Mouse (Mus musculus) stomach, embryonic 14.5 days (tissue): ENCODE results near the gene Slc2a10. TPM values are rescaled to one million over a fixed set of nuclear protein-coding genes. Genes with fewer than 3 reads are reported as not detected.
A peak's percentile ranks its signal among the peaks of the same experiment; 100 is the strongest.
"Not testable (repeated sequence)": the region's sequence is repeated elsewhere in the genome, so short reads cannot be mapped to it uniquely, and the experiment has no call there.

ENCODE experiments used
- ATAC-seq: fragments of 200-750 bp; cut with Nextera tagmentation; 2 replicates; pipeline ENCODE4 v1.8.0; 2017; ENCODE audit warnings: low read depth, moderate TSS enrichment; ENCODE audit not compliant: insufficient number of reproducible peaks, insufficient read depth, low FRiP score
- H3K27ac ChIP-seq: fragments of 300-500 bp; sonication (generic); 2 replicates; pipeline ENCODE4 v1.5.1; 2014; ENCODE audit warnings: mild to moderate bottlenecking, low read length, moderate library complexity, mixed read lengths
- H3K27me3 ChIP-seq: fragments of 300-500 bp; sonication (generic); 2 replicates; pipeline ENCODE4 v1.6.1; 2014; ENCODE audit warnings: low read length, control low read depth, mixed read lengths; ENCODE audit not compliant: control insufficient read depth, insufficient read depth
- H3K36me3 ChIP-seq: fragments of 300-500 bp; sonication (generic); 2 replicates; pipeline ENCODE4 v1.6.1; 2014; ENCODE audit warnings: mild to moderate bottlenecking, control low read depth, low read length, moderate library complexity, mixed read lengths; ENCODE audit not compliant: control insufficient read depth, insufficient read depth
- H3K4me1 ChIP-seq: fragments of 300-500 bp; sonication (generic); 2 replicates; pipeline ENCODE4 v1.6.1; 2014; ENCODE audit warnings: low read length, control low read depth, mixed read lengths; ENCODE audit not compliant: control insufficient read depth, insufficient read depth
- H3K4me2 ChIP-seq: fragments of 300-500 bp; sonication (generic); replicated peaks from 2 replicates; pipeline ENCODE4 v1.6.1; 2014; ENCODE audit warnings: low read depth, low read length, control low read depth
- H3K4me3 ChIP-seq: fragments of 300-500 bp; sonication (generic); 2 replicates; pipeline ENCODE4 v1.5.1; 2014; ENCODE audit warnings: low read depth, low read length, control low read depth
- H3K9ac ChIP-seq: fragments of 300-500 bp; sonication (generic); replicated peaks from 2 replicates; pipeline ENCODE4 v1.6.1; 2014; ENCODE audit warnings: low read depth, mild to moderate bottlenecking, control low read depth, low read length, moderate library complexity, mixed read lengths
- H3K9me3 ChIP-seq: fragments of 300-500 bp; sonication (generic); 2 replicates; pipeline ENCODE4 v1.6.1; 2016; ENCODE audit warnings: low read depth, low read length, control low read depth; ENCODE audit not compliant: control insufficient read depth
- WGBS: fragments of 180-500 bp; shearing (Covaris S2); extraction: QIAGEN DNeasy Blood & Tissue Kit; methylation state at CpG from one replicate; pipeline ENCODE4 v1.1.7; 2014; 5-methylcytosine and 5-hydroxymethylcytosine counted together
- polyA plus RNA-seq: library from polyadenylated mRNA; unstranded; fragments of >200 nt; fragmentation: Nextera tagmentation; extraction: Ambion mirVana; gene quantifications from 2 replicates; pipeline ENCODE4 v1.2.1, GENCODE M21; 2014

Slc2a10 gene
- polyA plus RNA-seq, 1 experiment from 2014 or later = 7.3 TPM

- no peak for ATAC-seq
- H3K9me3 ChIP-seq = no peaks in the 10 kb centered on the region
- peak overlapping the region; percentile 92 for H3K4me2 ChIP-seq
- H3K27me3 ChIP-seq = no peaks in the 10 kb centered on the region
- peaks cover 7% of the 10 kb centered on the region; the same call in 1 of the 2 replicates for H3K4me1 ChIP-seq
- peak overlapping the region; percentile 84; the same call in 1 of the 2 replicates for H3K9ac ChIP-seq
- H3K4me3 ChIP-seq = peak overlapping the region; percentile 70
- WGBS = 23% methylated on average over 17 of the region's 17 CpGs
- H3K36me3 ChIP-seq = peaks cover 21% of the 10 kb centered on the region; the same call in 1 of the 2 replicates
- H3K27ac ChIP-seq = no peak overlapping the region; the same call in 1 of the 2 replicates
These were observed 9.9 kb upstream of the Slc2a10 start for GRCm38 (mm10) chr2:165493587-165494210.

- no peak overlapping the region for H3K9ac ChIP-seq
- no peak overlapping the region for H3K4me2 ChIP-seq
- H3K36me3 ChIP-seq = peaks cover 13% of the 10 kb centered on the region; the same call in 1 of the 2 replicates
- H3K4me1 ChIP-seq = peaks cover 7% of the 10 kb centered on the region; the same call in 1 of the 2 replicates
- ATAC-seq = no peak
- no peaks in the 10 kb centered on the region for H3K27me3 ChIP-seq
- no peak overlapping the region for H3K27ac ChIP-seq
- H3K4me3 ChIP-seq = no peak overlapping the region
- H3K9me3 ChIP-seq = no peaks in the 10 kb centered on the region
- 38% methylated on average over 2 of the region's 2 CpGs for WGBS
These were observed 9.1 kb upstream of the Slc2a10 start for GRCm38 (mm10) chr2:165494495-165494894.

GRCm38 (mm10) chr2:165496251-165496650 is 7.3 kb upstream of the Slc2a10 start:
- H3K9me3 ChIP-seq = no peaks in the 10 kb centered on the region
- no peaks in the 10 kb centered on the region for H3K36me3 ChIP-seq
- no peak overlapping the region for H3K4me2 ChIP-seq
- H3K9ac ChIP-seq = no peak overlapping the region
- peaks cover 7% of the 10 kb centered on the region; the same call in 1 of the 2 replicates for H3K4me1 ChIP-seq
- no peak for ATAC-seq
- no peaks in the 10 kb centered on the region for H3K27me3 ChIP-seq
- no peak overlapping the region for H3K27ac ChIP-seq
- no peak overlapping the region for H3K4me3 ChIP-seq

DNA sequence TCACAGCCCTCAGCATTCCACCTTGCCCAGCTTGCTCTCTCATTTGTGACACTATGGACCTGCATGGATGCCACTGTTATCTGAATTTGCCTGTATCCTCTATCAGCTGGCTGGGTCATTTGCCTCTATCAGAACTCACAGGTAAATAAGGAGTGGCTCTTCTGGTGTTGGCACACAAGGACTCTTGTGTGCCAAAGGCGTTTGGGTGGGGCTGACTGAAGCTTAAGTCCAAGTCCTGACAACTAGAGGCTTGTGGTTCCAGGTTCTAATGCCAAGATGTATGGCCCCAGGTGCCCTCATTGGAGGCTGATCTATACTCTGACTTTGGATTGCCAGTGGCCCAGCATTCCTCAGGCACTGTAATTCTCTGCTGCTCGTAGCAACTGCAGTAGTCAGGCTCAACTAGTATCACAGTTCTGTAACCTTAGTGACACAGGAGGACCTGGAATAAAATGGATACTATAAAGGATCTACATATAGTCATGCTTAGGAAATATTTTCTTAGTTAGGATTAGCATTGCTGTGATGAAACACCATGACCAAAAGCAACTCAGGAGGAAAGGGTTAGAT is 5.8 kb upstream of the Slc2a10 start:
- no peaks in the 10 kb centered on the region for H3K27me3 ChIP-seq
- ATAC-seq = no peak
- WGBS = 60% methylated on average over 2 of the region's 2 CpGs

DNA sequence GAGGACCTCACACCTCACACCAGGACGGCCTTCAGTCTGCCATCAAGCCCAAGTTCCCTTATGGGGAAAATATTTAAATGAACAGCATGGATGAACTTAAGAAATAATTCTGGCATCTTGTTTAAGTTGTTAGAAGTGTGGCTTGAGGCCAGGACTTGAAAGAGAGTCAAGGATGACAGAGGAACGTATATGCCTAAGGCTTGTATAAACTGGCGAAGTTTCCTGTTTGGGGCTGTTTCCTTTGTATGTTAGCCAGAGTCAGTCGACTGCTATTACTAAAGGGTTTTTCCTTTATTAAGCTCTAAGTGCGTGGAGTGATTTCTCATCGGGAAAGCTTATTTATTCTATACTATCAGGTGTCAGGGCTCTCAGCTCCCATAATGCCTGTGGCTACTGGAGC is 4.8 kb upstream of the Slc2a10 start:
- no peak for ATAC-seq
- H3K4me3 ChIP-seq = no peak overlapping the region
- H3K4me1 ChIP-seq = 0 out of 2 replicates have a peak, but pooled peaks cover 9% of the 10 kb centered on the region
- H3K9ac ChIP-seq = no peak overlapping the region
- H3K27ac ChIP-seq = no peak overlapping the region
- H3K36me3 ChIP-seq = no peaks in the 10 kb centered on the region
- H3K27me3 ChIP-seq = no peaks in the 10 kb centered on the region
- whole genome bisulfite sequencing = 42% methylated on average over 6 of the region's 6 CpGs
- H3K4me2 ChIP-seq = no peak overlapping the region
- no peaks in the 10 kb centered on the region for H3K9me3 ChIP-seq

More for the DNA sequence above, 5.8 kb upstream of the Slc2a10 start:
- no peak overlapping the region for H3K4me2 ChIP-seq
- H3K4me1 ChIP-seq = 0 out of 2 replicates have a peak, but pooled peaks cover 5% of the 10 kb centered on the region
- no peak overlapping the region for H3K27ac ChIP-seq
- no peaks in the 10 kb centered on the region for H3K9me3 ChIP-seq
- no peaks in the 10 kb centered on the region for H3K36me3 ChIP-seq
- no peak overlapping the region for H3K9ac ChIP-seq
- H3K4me3 ChIP-seq = no peak overlapping the region

- Histone ChIP-seq H3K36me3 (no peaks in the 10 kb centered on the region), H3K9me3 (no peaks in the 10 kb centered on the region), H3K4me1 (peaks cover 14% of the 10 kb centered on the region; the same call in 1 of the 2 replicates), H3K4me2 (no peak overlapping the region), H3K9ac (no peak overlapping the region), H3K27ac (no peak overlapping the region), H3K27me3 (no peaks in the 10 kb centered on the region), H3K4me3 (no peak overlapping the region)
- 60% methylated on average over 9 of the region's 9 CpGs for WGBS
- ATAC-seq = no peak
These were observed 6.1 kb downstream of the Slc2a10 start for GRCm38 (mm10) chr2:165509686-165510085.

DNA sequence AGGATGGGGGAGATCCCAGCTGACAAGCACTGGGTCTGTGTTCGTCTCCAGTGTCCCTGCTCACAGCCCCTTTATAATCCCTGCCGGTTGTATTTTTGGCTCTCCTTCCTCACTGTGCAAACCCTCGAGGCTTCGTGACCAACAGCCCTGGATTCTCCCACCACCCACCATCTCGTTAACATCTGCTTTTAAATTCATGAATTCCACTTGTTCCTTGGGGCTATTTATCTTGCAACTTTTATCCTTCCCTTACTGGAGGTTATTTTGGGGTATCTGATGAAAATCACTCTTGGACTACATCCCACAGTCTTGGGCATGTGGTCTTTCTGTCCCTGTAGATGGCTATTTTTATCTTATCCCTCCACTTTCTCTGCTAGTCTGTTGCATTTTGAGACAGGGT is 6.9 kb downstream of the Slc2a10 start:
- Histone ChIP-seq H3K4me2 (no peak overlapping the region), H3K4me3 (no peak overlapping the region), H3K9me3 (no peaks in the 10 kb centered on the region), H3K36me3 (no peaks in the 10 kb centered on the region), H3K27ac (no peak overlapping the region), H3K4me1 (peaks cover 12% of the 10 kb centered on the region; the same call in 1 of the 2 replicates), H3K27me3 (no peaks in the 10 kb centered on the region), H3K9ac (no peak overlapping the region)
- 58% methylated on average over 5 of the region's 5 CpGs for WGBS
- no peak for ATAC-seq

- H3K27me3 ChIP-seq, H3K4me2 ChIP-seq, H3K27ac ChIP-seq, H3K9ac ChIP-seq, ATAC-seq, H3K4me3 ChIP-seq, H3K36me3 ChIP-seq, H3K9me3 ChIP-seq: not testable (repeated sequence)
- peaks cover 12% of the 10 kb centered on the region; the same call in 1 of the 2 replicates for H3K4me1 ChIP-seq
- 74% methylated on average over 2 of the region's 2 CpGs for WGBS
These were observed 7.4 kb downstream of the Slc2a10 start for GRCm38 (mm10) chr2:165510914-165511458.
